Mouse (Mus musculus) gastrocnemius, adult 2 months (tissue): ENCODE results near the gene Gm45213. TPM values are rescaled to one million over a fixed set of nuclear protein-coding genes. Genes with fewer than 3 reads are reported as not detected.

Source experiments
- DNase-seq: peaks from one replicate; pipeline ENCODE4 v3.0.0; 2022
- H3K27ac ChIP-seq: fragments of 200-600 bp; 2 replicates; pipeline ENCODE4 v1.8.1; 2022; ENCODE audit warnings: mild to moderate bottlenecking
- H3K4me3 ChIP-seq: fragments of 200-600 bp; 2 replicates; pipeline ENCODE4 v1.8.1; 2022; ENCODE audit warnings: mild to moderate bottlenecking, moderate library complexity
- CTCF ChIP-seq: fragments of 200-600 bp; IDR thresholded peaks from 2 replicates; pipeline ENCODE4 v1.8.1; 2022; ENCODE audit warnings: antibody characterized with exemption, mild to moderate bottlenecking, moderate library complexity
- intact Hi-C: fragments of 180-260 bp; cut with DNase I; formaldehyde crosslinking; loops from one replicate; pipeline ENCODE4 v1.15.1; 2025
- total RNA-seq, 2 experiments: library from RNA; stranded (reverse); gene quantifications; 2 replicates each; pipeline ENCODE4 v1.2.3; 2021

Gm45213 gene
- total RNA-seq, 2 experiments from 2014 or later = not detected

- no peak for TF ChIP-seq CTCF
- H3K4me3 ChIP-seq = peak overlapping the region; percentile 99
Measured at GRCm38 (mm10) chr7:66060066-66060956, 16.9 kb downstream of the Gm45213 start.

GRCm38 (mm10) chr7:66061057-66061456 lies 17.7 kb downstream of the Gm45213 start:
- no peak for TF ChIP-seq CTCF
- peak overlapping the region; percentile 99 for H3K4me3 ChIP-seq
- peak overlapping the region; percentile 95 for H3K27ac ChIP-seq
- DNase-seq = no peak
- intact Hi-C loops = loop anchor here (5.0 kb wide), 1 partner anchor 414 kb away; no protein-coding TSS in a partner anchor

More at GRCm38 (mm10) chr7:66060066-66060956, 16.9 kb downstream of the Gm45213 start:
- H3K27ac ChIP-seq = peak overlapping the region; percentile 95
- DNase-seq = peak; percentile 92
- intact Hi-C loops = loop anchor here (5.0 kb wide), 1 partner anchor 413 kb away; no protein-coding TSS in a partner anchor

- DNase-seq = no peak
- no peak for TF ChIP-seq CTCF
- Histone ChIP-seq H3K4me3 (no peak overlapping the region), H3K27ac (no peak overlapping the region)
- intact Hi-C loops = no loop called here
Measured at GRCm38 (mm10) chr7:66076411-66076810, 33.0 kb downstream of the Gm45213 start.

GRCm38 (mm10) chr7:66079364-66080230 lies 36.2 kb downstream of the Gm45213 start, which contains the start of gene Selenos:
Selenos (plus strand) TSS chr7:66079649.
- Histone ChIP-seq H3K4me3 (peak within 1 kb of the TSS; percentile 81), H3K27ac (peak within 1 kb of the TSS; percentile 96)
- DNase-seq = peak; percentile 97
- intact Hi-C loops = no loop called here
- TF ChIP-seq CTCF = no peak

GRCm38 (mm10) chr7:66080231-66080613 lies 36.8 kb downstream of the Gm45213 start:
- Histone ChIP-seq H3K4me3 (peak overlapping the region; percentile 81), H3K27ac (peak overlapping the region; percentile 96)
- no peak for TF ChIP-seq CTCF
- intact Hi-C loops = no loop called here
- DNase-seq = no peak

GRCm38 (mm10) chr7:66083757-66084156 lies 40.4 kb downstream of the Gm45213 start:
- TF ChIP-seq CTCF = no peak
- H3K27ac ChIP-seq = peak overlapping the region; percentile 75
- no peak for DNase-seq
- intact Hi-C loops = no loop called here
- no peak overlapping the region; the same call in 1 of the 2 replicates for H3K4me3 ChIP-seq

- DNase-seq = peak; percentile 72
- TF ChIP-seq CTCF = no peak
- intact Hi-C loops = no loop called here
Measured at GRCm38 (mm10) chr7:66084546-66084945, 41.1 kb downstream of the Gm45213 start.

GRCm38 (mm10) chr7:66087652-66088051 lies 44.2 kb downstream of the Gm45213 start:
- TF ChIP-seq CTCF = no peak
- Histone ChIP-seq H3K4me3 (no peak overlapping the region), H3K27ac (no peak overlapping the region)
- DNase-seq = no peak
- intact Hi-C loops = no loop called here

More at GRCm38 (mm10) chr7:66084546-66084945, 41.1 kb downstream of the Gm45213 start:
- Histone ChIP-seq H3K4me3 (no peak overlapping the region), H3K27ac (peak overlapping the region; percentile 75)

GRCm38 (mm10) chr7:66088077-66088476 lies 44.7 kb downstream of the Gm45213 start:
- Histone ChIP-seq H3K27ac (no peak overlapping the region), H3K4me3 (no peak overlapping the region)
- DNase-seq = no peak
- TF ChIP-seq CTCF = no peak
- intact Hi-C loops = no loop called here

GRCm38 (mm10) chr7:66090676-66091190 lies 47.3 kb downstream of the Gm45213 start:
- intact Hi-C loops = no loop called here
- TF ChIP-seq CTCF = no peak

GRCm38 (mm10) chr7:66091553-66091952 lies 48.2 kb downstream of the Gm45213 start:
- intact Hi-C loops = no loop called here
- no peak for DNase-seq
- no peak for TF ChIP-seq CTCF
- Histone ChIP-seq H3K4me3 (no peak overlapping the region), H3K27ac (no peak overlapping the region)

More at GRCm38 (mm10) chr7:66090676-66091190, 47.3 kb downstream of the Gm45213 start:
- DNase-seq = no peak
- H3K27ac ChIP-seq = no peak overlapping the region
- H3K4me3 ChIP-seq = no peak overlapping the region

- no peak overlapping the region for H3K4me3 ChIP-seq
- no peak for DNase-seq
- H3K27ac ChIP-seq = no peak overlapping the region
- intact Hi-C loops = no loop called here
- no peak for TF ChIP-seq CTCF
Measured at GRCm38 (mm10) chr7:66092656-66093055, 49.3 kb downstream of the Gm45213 start.

GRCm38 (mm10) chr7:66094141-66094540 lies 50.7 kb downstream of the Gm45213 start:
- TF ChIP-seq CTCF = no peak
- H3K4me3 ChIP-seq = no peak overlapping the region
- no peak overlapping the region for H3K27ac ChIP-seq
- intact Hi-C loops = no loop called here
- peak; percentile 79 for DNase-seq
